Comparison of ENCODE assay signal across 8 mouse cellular contexts in the genomic region with DNA sequence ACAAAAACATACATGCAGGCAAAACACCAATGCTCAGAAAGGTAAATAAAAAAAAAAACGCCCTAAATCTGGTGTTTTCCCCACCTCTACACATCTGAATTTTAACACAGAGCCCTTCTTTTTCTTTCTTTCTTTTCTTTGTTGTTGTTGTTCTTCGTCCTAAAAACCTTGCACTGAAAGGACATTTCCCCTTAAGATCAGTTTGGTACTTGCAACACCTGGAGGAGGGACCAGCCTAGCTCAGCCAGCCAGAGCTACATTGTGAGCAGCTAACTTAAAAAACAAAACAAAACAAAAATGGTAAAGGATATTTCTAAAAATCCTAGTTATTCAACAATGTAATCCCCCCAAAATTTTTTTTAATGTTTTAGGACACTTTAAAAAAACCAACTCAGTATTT. TPM values are rescaled to one million over a fixed set of nuclear protein-coding genes. Genes with fewer than 3 reads are reported as not detected.
DNase-seq lines count a peak whose midpoint lies in the region; ATAC-seq and TF ChIP-seq lines count a peak whose summit lies in the region.

No protein-coding gene starts in this region.

- no peaks in the 10 kb centered on the region for H3K9me3 ChIP-seq in neural tube, embryonic 11.5 days (ENCODE audit: control insufficient read depth, low read length)
- H3K9me3 ChIP-seq in liver, embryonic 13.5 days (replicated peaks) = no peaks in the 10 kb centered on the region
- H3K9me3 ChIP-seq in stomach, postnatal 0 days (ENCODE audit: control insufficient read depth, low read length) = no peaks in the 10 kb centered on the region

- peak overlapping the region; percentile 100 for H3K4me3 ChIP-seq in gastrocnemius, adult 2 months
- H3K4me3 ChIP-seq in neural tube, embryonic 11.5 days (ENCODE audit: low read depth, low read length) = peak overlapping the region; percentile 70; the same call in 1 of the 2 replicates
- peak overlapping the region; percentile 93 for H3K4me3 ChIP-seq in liver, embryonic 13.5 days (replicated peaks)
- peak overlapping the region; percentile 55 for H3K4me3 ChIP-seq in stomach, postnatal 0 days (ENCODE audit: low read depth, low read length)

- H3K36me3 ChIP-seq in neural tube, embryonic 11.5 days (ENCODE audit: control insufficient read depth, insufficient read depth, low read length) = no peaks in the 10 kb centered on the region
- no peaks in the 10 kb centered on the region for H3K36me3 ChIP-seq in liver, embryonic 13.5 days
- H3K36me3 ChIP-seq in stomach, postnatal 0 days (ENCODE audit: control insufficient read depth, insufficient read depth, low read length) = no peaks in the 10 kb centered on the region

- peak overlapping the region; percentile 97 for H3K4me2 ChIP-seq in neural tube, embryonic 11.5 days (ENCODE audit: low read depth)
- H3K4me2 ChIP-seq in liver, embryonic 13.5 days = peak overlapping the region; percentile 100
- H3K4me2 ChIP-seq in stomach, postnatal 0 days (replicated peaks; ENCODE audit: low read depth) = peak overlapping the region; percentile 97; the same call in 1 of the 2 replicates

- H3K27ac ChIP-seq in gastrocnemius, adult 2 months = peak overlapping the region; percentile 100
- no peak overlapping the region for H3K27ac ChIP-seq in neural tube, embryonic 11.5 days (ENCODE audit: low read depth, low read length)
- no peak overlapping the region for H3K27ac ChIP-seq in liver, embryonic 13.5 days
- H3K27ac ChIP-seq in stomach, postnatal 0 days (replicated peaks) = peak overlapping the region; percentile 99

- peak; percentile 25 for DNase-seq in gastrocnemius, adult 2 months
- no peak for DNase-seq in gastrocnemius, postnatal 14 days
- no peak for DNase-seq in neural tube, embryonic 11.5 days (ENCODE audit: low spot score)
- DNase-seq in neural tube, embryonic 10.5 days (ENCODE audit: extremely low spot score, low spot score) = no peak
- DNase-seq in liver, embryonic 13.5 days = no peak
- DNase-seq in stomach, postnatal 0 days (ENCODE audit: low spot score) = no peak
- DNase-seq in testis, postnatal 14 days (ENCODE audit: low spot score) = no peak
- DNase-seq in left cerebral cortex, postnatal 10 days (ENCODE audit: extremely low spot score in 1 of 2, low spot score in 2 of 2) = no peak

- WGBS in neural tube, embryonic 11.5 days = 47% methylated on average over 2 of the region's 2 CpGs
- WGBS in liver, embryonic 13.5 days (ENCODE audit: insufficient replicate concordance) = 47% methylated on average over 2 of the region's 2 CpGs
- WGBS in stomach, postnatal 0 days = 34% methylated on average over 2 of the region's 2 CpGs

- TF ChIP-seq EP300 in stomach, postnatal 0 days (optimal IDR thresholded peaks at IDR 0.05) = no peak

- no peak for ATAC-seq in neural tube, embryonic 11.5 days (ENCODE audit: insufficient read depth, low FRiP score, low TSS enrichment)
- ATAC-seq in liver, embryonic 13.5 days (ENCODE audit: low read depth) = no peak
- no peak for ATAC-seq in stomach, postnatal 0 days (ENCODE audit: low FRiP score, low TSS enrichment)

- TF ChIP-seq CTCF in gastrocnemius, adult 2 months (IDR thresholded peaks at IDR 0.05) = no peak
- TF ChIP-seq CTCF in stomach, postnatal 0 days (IDR thresholded peaks at IDR 0.05; ENCODE audit: low read depth) = no peak

- intact Hi-C loops in gastrocnemius, adult 2 months (cut with DNase I) = no loop called here
- intact Hi-C loops in gastrocnemius, postnatal 14 days (cut with DNase I; ENCODE audit: low total_unique reads) = no loop called here
- intact Hi-C loops in left cerebral cortex, postnatal 10 days (cut with DNase I) = no loop called here

- no peak overlapping the region for H3K9ac ChIP-seq in neural tube, embryonic 11.5 days (ENCODE audit: low read length)
- peak overlapping the region; percentile 97; the same call in 1 of the 2 replicates for H3K9ac ChIP-seq in liver, embryonic 13.5 days
- no peak overlapping the region for H3K9ac ChIP-seq in stomach, postnatal 0 days (ENCODE audit: low read length)

- no peaks in the 10 kb centered on the region for H3K27me3 ChIP-seq in neural tube, embryonic 11.5 days (ENCODE audit: control insufficient read depth, insufficient read depth, low read length)
- no peaks in the 10 kb centered on the region for H3K27me3 ChIP-seq in liver, embryonic 13.5 days
- no peaks in the 10 kb centered on the region for H3K27me3 ChIP-seq in stomach, postnatal 0 days (ENCODE audit: control insufficient read depth, insufficient read depth, low read length)

- peaks cover 15% of the 10 kb centered on the region for H3K4me1 ChIP-seq in neural tube, embryonic 11.5 days (ENCODE audit: control insufficient read depth, insufficient read depth, low read length)
- H3K4me1 ChIP-seq in liver, embryonic 13.5 days (replicated peaks) = peaks cover 51% of the 10 kb centered on the region
- no peaks in the 10 kb centered on the region; the same call in 1 of the 2 replicates for H3K4me1 ChIP-seq in stomach, postnatal 0 days (replicated peaks; ENCODE audit: control insufficient read depth, insufficient read depth)

RNA-seq across cellular contexts. Expression of a gene that starts 6.1 kb away (rescaled TPM):
- 10 to 100 TPM; 23.3 to 25.1 TPM for total RNA-seq in gastrocnemius, adult 2 months (2021)
- total RNA-seq in gastrocnemius, postnatal 14 days (2021) = 10 to 100 TPM; 20.1 to 22.1 TPM
- polyA plus RNA-seq in neural tube, embryonic 11.5 days (2014; fragmentation: Nextera tagmentation; extraction: Ambion mirVana) = 13.9 and 16.2 TPM in 2 replicates
- polyA plus RNA-seq in liver, embryonic 13.5 days (2015; fragmentation: Nextera tagmentation; extraction: Ambion mirVana) = 4.2 and 4.8 TPM in 2 replicates
- 2.9 and 3.2 TPM in 2 replicates for polyA plus RNA-seq in stomach, postnatal 0 days (2015; fragmentation: Nextera tagmentation; extraction: Ambion mirVana)
- total RNA-seq in left cerebral cortex, postnatal 10 days (2021) = 10 to 100 TPM; 56.8 to 59.9 TPM

Comparison
In these comparisons a context has a peak if more than half of its experiments do, and no peak if none do; other contexts are left out.
1. H3K27ac ChIP-seq: peak in gastrocnemius, adult 2 months (single experiment) and stomach, postnatal 0 days (single experiment); none in neural tube, embryonic 11.5 days (single experiment) and liver, embryonic 13.5 days (single experiment).
2. Peak in every context shown above with its lines, with median percentiles within 50 percentile points of each other: H3K4me3 ChIP-seq and H3K4me2 ChIP-seq.